Mouse (Mus musculus) stomach, adult 2 months (tissue): ENCODE results near the gene Ndufa13. TPM values are rescaled to one million over a fixed set of nuclear protein-coding genes. Genes with fewer than 3 reads are reported as not detected.

Experiments used
- polyA plus RNA-seq: library from polyadenylated mRNA; depleted of rRNA; stranded (reverse); fragments of >200 nt; gene quantifications from 2 replicates; pipeline ENCODE4 v1.2.3, GENCODE M21; 2012; rRNA removed

The Ndufa13 gene
- 58.7 and 79.5 TPM in 2 replicates for polyA plus RNA-seq

GRCm38 (mm10) chr8:69902163-69903062, at the start of gene Ndufa13, which contains the start of the genes Tssk6 and Yjefn3:
Gene Ndufa13, minus strand, starts transcription at chr8:69902558.
Gene Tssk6, plus strand, starts transcription at chr8:69902184.
Gene Yjefn3, minus strand, starts transcription at chr8:69902712.

GRCm38 (mm10) chr8:69887289-69888243, 14.8 kb downstream of the Ndufa13 start, which contains the start of gene Cilp2:
Gene Cilp2, minus strand, starts transcription at chr8:69887687.

Other genes with a start within 250 kb of the Ndufa13 start
- 0.06 and 0.08 TPM in 2 replicates for gene Zfp964, start 248.1 kb downstream of the Ndufa13 start, polyA plus RNA-seq
- 0.12 and 0.14 TPM in 2 replicates for gene Zfp869, start 191.8 kb downstream of the Ndufa13 start, polyA plus RNA-seq
- 0.19 and 0.43 TPM in 2 replicates for gene Zfp963, start 152.6 kb downstream of the Ndufa13 start, polyA plus RNA-seq
- gene Gm20422, start 127.7 kb downstream of the Ndufa13 start, polyA plus RNA-seq: 0.19 TPM in 1 of 2 replicates, not detected in the other
- gene Atp13a1, start 111.4 kb downstream of the Ndufa13 start, polyA plus RNA-seq: 44.2 and 48.8 TPM in 2 replicates
- 0.99 and 1.7 TPM in 2 replicates for gene Zfp866, start 111.4 kb downstream of the Ndufa13 start, polyA plus RNA-seq
- gene Gmip, start 93.9 kb downstream of the Ndufa13 start, polyA plus RNA-seq: 23.4 and 25.5 TPM in 2 replicates
- 2.4 and 3.4 TPM in 2 replicates for gene Lpar2, start 80.1 kb downstream of the Ndufa13 start, polyA plus RNA-seq
- 2.4 and 5.1 TPM in 2 replicates for gene Pbx4, start 70.1 kb downstream of the Ndufa13 start, polyA plus RNA-seq
- 0.17 and 0.34 TPM in 2 replicates for gene Cilp2, start 14.9 kb downstream of the Ndufa13 start, polyA plus RNA-seq
- gene Tssk6, start 374 bp downstream of the Ndufa13 start, polyA plus RNA-seq: 0.88 and 1.7 TPM in 2 replicates
- 1.7 and 2.6 TPM in 2 replicates for gene Yjefn3, start 154 bp upstream of the Ndufa13 start, polyA plus RNA-seq
- 41.2 and 45.5 TPM in 2 replicates for gene Gatad2a, start 93.8 kb upstream of the Ndufa13 start, polyA plus RNA-seq
- 27.5 and 35.3 TPM in 2 replicates for gene Mau2, start 140.2 kb upstream of the Ndufa13 start, polyA plus RNA-seq
- gene Sugp1, start 140.3 kb upstream of the Ndufa13 start, polyA plus RNA-seq: 2.5 and 5.6 TPM in 2 replicates
- 4.8 and 19.7 TPM in 2 replicates for gene Tm6sf2, start 170.4 kb upstream of the Ndufa13 start, polyA plus RNA-seq
- gene Hapln4, start 180.9 kb upstream of the Ndufa13 start, polyA plus RNA-seq: 0.58 and 0.99 TPM in 2 replicates
- 0.04 TPM in 1 of 2 replicates, not detected in the other for gene Ncan, start 218.3 kb upstream of the Ndufa13 start, polyA plus RNA-seq
- 6.0 and 7.6 TPM in 2 replicates for gene Nr2c2ap, start 228.8 kb upstream of the Ndufa13 start, polyA plus RNA-seq
- gene Rfxank, start 236.6 kb upstream of the Ndufa13 start, polyA plus RNA-seq: 15.6 and 18.6 TPM in 2 replicates
- 32.5 and 46.3 TPM in 2 replicates for gene Borcs8, start 236.9 kb upstream of the Ndufa13 start, polyA plus RNA-seq
- 0.16 and 0.40 TPM in 2 replicates for gene Mef2b, start 237.2 kb upstream of the Ndufa13 start, polyA plus RNA-seq